Mouse (Mus musculus): ENCODE data around the gene Brip1. TPM values are rescaled to one million over a fixed set of nuclear protein-coding genes. Genes with fewer than 3 reads are reported as not detected.
A peak's percentile ranks its signal among the peaks of the same experiment; 100 is the strongest.

The Brip1 gene
- total RNA-seq, 2 experiments from 2014 or later = 1.7 to 2.5 TPM

DNA sequence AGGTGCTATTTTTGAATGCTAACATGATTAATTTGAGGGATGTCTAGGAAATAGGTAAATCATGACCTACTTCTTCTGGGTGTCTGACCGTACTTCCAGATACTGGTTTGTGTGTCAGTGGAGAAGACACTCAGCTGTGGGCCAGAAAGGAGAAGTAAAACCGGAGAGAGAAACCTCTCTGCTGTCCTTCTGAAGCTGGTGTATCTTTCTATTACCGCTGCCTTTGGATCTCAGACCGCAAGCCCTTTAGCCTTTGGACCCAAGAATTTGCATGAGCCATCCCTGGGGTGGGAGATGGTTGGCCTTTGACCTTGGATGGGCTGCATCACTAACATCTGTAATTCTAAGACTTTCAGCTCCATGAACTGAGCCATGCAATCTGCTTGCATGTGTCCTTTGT is 93.7 kb downstream of the Brip1 start:
- no peak for DNase-seq

DNA sequence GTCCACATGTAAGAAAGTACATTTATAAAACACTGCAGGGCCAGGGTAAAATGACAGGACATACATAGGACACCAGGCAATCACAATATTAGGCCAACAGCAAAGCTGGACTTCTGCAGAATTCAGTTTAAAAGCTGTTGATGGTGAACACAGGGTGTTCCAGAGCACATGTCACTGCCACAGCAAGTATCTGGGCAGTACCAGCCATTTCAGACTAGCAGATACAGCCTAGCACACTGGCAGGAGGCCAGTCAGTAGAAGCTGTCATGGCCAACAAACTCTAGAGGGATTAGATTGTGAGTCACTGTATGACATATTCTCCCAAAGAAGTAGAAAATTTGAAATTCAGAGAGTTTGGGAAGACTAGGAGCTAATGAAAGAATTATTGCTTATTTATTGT is 94.4 kb downstream of the Brip1 start:
- peak; percentile 11 for DNase-seq

DNA sequence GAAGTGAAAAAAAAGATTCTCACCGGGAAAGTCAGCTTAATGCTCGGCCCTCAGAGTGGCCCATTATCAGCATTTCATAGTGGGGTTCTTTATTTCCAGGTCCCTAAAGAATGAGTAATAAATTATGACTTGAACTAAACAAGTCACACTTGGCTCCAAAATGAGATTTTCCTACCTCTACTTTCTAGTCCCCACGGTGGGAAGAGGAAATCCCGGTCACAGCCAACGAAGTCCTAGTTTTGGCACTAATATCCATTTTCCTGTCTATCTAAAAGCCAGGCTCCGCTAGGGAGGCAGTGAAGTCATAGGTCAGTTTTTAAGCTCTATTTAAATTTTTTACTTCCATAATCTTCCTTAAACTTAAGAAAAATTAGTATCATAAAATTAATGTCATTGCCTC is 99.8 kb downstream of the Brip1 start:
- DNase-seq = no peak

DNA sequence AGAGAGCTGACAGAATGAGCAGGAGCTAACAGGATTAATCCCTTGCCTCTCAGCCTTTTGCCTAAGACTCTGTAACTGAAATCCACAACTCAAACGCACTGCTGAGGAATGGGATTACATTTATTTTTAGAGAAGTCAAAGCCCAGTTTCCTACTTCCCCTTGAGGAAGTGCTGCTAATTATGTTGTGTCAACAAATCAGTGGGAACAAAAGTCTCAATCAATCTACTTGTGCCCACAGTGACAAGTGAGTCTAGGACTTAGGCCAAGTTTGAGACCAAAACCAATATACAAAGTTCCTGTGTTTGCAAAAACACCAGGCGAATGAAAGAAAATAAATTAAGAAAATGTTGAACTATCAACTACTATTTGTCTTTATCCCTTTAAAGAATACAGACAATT is 101.7 kb downstream of the Brip1 start:
- no peak for DNase-seq

DNA sequence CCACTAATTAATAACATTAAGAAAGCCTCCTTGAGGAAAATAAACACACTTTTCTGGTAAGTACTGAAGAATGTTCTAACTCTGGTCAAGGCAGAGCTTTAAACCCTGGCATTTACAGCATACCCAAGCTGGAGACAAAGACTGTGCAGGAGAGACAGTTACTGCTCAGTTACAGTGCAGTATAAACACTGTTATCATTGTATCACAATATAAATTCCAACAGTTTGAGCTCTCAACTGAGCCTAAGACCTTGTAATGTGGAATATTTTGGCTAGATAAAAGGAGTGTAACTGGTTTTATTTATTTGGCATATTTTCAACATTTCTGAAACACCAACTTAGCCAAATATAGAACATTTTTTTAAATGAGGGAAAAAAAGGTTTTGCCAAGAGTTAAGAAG is 112.2 kb downstream of the Brip1 start:
- no peak for DNase-seq

DNA sequence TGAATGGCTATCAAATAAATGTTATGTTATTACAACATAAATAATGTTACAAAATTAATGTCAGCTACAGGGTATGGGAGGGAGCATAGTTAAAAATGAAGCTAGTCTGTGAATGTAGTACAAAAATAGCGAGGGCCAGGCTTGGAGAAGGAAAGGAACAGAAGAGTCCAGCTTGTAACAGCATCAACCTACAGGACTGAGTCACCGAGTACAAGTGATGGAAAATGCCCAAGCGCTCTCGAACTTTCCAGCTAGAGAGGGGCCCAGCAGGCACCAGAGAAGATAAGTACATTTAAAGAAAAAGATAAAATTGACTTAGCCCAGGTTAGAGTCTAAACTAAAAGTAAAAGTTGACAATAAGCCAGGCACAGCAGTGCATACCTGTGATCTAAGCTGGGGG is 116.5 kb downstream of the Brip1 start:
- DNase-seq = no peak

DNA sequence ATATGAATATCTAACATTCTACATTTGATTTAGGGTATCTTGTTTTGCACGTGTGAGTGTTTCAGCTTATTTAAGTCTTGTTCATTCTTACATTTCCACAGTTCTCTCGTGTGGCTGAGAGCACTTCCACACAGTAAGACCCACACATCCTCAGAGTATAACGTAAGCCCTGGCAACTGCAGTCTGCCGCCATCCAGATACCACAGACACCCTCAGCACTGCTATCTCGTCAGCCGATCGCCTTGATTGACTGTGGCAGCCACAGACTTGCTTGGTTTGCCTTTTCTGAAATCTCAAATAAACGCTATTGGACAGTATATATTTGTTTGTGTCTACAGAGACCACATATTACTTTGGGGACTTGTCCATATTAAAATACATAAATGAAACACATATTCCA is 123.0 kb downstream of the Brip1 start:
- no peak for DNase-seq

DNA sequence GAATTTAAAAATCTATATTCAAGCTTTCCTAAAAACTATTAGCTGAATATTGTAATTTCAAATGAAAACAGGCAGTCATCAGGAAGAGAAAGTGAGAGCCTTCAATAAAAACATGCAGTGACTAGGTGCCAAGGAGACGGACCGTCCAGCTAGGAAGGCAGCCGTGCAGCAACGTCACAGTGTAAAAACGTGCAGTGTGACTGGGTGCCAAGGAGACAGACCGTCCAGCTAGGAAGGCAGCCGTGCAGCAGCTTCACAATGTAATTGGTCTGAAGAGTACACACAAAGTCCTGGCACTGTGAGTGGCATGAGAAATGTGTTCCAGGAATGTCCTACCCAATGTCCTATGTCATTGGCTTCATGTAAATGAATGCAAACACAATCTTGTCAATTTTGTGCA is 124.0 kb downstream of the Brip1 start:
- DNase-seq = no peak

DNA sequence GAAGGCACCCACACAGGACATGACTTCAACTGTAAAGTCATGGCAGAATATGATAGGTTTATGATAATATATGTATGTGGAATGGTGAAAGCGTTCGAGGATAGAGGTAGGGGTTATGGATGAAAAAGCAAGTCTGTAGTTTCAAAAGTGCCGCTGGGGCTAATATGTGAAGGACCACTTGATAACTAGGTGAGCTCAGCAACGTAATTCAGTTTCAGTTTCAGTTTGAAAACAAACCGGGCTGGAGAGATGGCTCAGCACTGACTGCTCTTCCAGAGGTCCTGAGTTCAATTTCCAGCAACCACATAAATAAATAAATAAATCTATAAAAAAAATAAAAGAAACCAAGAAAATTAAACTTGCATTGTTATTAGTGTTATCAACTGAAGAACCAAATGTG is 124.6 kb downstream of the Brip1 start:
- DNase-seq = no peak

DNA sequence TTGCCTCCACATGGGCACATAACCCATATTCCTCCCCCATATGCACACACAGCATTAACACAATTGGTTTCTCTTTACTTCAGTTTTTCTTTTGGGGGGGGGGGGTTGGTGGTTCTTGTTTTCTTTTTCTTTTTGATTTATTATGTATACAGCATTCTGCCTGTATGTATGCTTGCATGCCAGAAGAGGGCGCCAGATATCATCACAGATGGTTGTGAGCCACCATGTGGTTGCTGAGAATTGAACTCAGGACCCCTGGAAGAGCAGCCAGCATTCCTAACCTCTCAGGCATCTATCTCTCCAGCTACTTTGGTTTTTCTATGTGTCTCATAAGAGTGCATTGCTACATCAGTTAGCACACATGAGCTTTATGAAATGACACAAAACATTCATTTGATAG is 125.6 kb downstream of the Brip1 start:
- DNase-seq = no peak

DNA sequence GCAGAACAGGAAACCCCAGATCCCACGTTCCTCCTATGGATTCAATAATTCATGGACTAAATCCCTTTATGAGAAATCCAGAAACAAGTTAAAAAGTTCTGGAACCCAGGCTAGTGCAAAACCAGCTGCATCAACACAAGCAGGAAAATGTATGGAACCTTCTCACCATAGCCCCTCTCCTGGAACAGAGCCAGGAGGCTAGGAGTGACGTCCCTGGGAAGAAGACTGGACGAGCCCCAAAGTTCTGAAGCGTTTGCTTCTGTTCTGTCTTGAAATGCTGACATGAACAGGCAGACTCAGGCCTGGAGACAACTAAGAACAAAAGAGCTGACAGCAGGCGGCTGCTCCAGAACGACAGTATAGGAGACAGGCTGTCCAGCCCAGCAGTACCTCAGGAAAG is 132.3 kb downstream of the Brip1 start:
- DNase-seq = no peak

DNA sequence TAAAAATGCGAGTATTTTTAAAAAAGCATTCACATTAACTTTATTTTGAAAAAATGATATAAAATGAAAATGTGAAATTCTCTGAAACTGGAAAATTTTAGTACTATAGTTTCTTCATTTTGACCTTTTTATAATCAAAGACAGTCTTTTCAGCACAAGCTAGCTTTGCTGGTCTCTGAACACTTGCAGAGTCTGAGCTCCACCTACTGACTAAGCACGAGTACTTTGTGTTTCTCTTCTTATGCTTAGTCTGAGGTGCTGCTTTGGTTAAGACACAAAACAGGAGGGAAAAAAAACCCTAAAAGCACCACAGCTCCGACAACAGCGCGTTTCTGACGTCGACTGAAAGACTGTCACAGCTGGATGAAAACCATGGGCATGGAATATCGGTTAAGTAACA is 133.8 kb downstream of the Brip1 start:
- no peak for DNase-seq

DNA sequence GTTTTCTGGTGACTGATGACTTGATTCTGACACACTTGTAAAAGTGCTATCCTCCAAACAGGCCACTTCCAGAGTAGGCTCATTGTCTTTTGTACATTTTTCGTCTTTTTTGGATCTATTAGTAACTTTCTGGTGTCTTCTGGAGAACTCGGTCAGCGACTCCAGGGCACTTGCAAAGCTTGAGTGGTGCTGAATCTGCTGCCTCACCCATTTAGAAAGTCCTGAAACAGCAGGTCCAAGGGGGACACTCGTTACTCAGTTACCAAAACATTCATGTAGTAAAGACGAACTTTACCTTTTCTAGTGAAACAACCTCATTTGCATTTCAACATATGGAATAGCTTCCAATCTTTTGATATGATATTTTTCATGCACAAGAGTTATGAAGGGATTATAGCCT is 136.1 kb downstream of the Brip1 start:
- no peak for DNase-seq

DNA sequence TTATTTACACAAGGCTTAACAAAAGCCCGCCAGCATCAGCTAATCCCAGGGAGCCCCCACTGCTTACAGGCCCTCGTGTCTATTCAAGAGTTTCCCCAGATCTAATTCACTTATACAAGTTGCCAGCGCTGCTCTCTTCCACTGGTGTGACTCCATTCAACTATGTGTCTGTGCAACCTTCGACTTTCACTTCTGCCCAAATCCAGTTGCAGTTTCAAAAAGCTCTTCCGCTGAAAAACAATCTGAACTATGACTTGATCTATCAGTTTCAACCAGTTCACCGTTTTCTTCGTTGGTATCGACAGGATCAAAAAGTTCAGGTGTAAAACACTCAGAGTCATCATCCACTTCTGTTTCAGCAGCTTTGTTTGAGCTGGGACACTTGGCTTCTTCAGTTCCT is 139.8 kb downstream of the Brip1 start:
- no peak for DNase-seq

DNA sequence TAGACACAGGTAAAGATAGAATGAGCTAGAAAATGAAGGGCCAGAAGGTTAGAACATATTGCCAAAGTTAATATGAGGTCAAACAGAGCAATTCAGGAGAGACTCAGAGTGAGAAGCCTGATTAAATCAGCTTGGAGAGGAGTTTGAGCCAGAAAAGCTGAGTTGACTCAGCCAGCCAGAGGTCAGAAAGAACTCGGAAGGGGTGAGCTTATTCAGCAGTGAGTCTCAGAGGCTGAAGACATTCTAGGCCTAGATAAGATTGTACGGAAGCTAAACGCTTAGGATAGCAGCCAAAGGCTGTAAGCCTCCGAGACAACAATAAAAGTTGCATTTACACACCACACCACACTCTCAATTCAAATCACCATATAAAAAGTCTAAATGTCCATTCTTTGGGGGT is 141.9 kb downstream of the Brip1 start:
- DNase-seq = no peak

DNA sequence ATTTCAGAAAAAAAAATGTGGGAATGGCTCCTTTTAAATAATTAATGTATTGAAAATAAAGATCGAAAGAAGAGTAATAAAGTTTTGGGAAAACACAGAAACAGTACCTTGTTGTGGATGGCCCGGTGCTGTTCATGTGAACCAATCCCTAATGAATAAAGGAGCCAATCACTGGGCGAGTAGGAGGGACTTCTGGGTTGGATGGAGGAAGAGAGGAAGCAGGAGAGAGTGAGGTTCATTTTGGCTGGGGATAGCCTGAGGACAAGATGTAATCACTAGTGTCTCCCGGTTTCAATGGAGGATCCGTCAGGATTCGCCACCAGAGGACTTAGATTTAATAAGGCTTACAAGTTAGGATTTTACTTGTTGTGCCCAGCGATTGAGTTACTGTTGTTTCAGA is 145.2 kb downstream of the Brip1 start:
- no peak for DNase-seq

DNA sequence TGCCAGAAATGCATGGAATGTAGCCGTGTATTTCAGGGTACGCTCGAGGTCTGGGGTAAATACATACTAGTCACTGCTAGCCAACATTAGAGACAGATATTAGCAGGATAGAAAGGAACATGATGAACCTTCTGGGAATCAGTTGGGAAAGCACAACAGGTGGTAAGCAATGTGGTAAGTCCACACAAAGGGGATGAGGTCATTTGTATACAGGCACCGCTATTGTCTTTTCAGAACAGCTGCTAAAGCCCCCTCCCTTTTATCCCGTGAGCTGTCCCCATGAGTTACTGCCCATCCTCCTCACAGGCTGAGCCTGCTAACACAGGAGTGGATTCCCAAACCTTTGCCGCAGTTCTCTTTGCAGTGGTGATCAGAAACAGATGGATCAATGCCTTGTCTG is 149.6 kb downstream of the Brip1 start:
- no peak for DNase-seq

DNA sequence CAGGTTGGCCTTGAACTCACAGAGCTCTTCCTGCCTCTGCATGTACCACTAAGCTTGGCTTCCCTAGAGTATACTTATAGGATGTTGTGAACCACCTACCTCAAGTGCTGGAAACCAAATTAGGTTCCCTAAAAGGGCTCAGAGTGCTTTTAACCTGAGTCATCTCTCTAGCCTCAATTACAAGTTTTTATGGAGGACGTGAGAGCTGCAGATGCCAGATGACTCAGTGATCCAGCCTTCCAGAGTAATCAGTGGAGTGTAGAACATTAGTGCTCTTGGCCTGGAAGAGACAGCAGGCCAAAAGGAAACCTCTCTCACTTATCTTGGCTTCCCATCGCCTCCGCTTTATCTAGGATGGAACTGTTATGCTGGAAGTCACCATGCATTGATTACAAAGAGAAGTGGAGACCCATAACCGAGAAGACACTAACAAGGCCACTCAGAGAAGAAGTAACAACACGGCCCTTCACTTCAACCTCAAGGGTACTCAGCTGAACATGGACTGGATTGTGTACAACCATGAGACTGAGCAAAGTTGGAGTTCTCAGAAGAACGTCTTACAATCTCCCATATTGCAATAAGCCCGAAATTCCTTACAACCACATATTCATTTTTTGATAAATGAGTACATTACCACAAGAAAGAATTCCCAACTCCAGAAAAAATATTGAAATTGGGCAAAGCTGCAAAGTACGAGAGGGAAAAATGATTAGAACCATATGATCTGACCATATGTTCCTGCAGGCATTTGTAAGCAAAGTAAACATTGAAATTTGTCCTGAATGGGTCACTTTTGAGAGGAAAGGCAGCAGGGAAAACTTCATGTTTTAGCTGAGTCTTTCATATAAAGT is 150.3 kb downstream of the Brip1 start:
- DNase-seq = no peak

DNA sequence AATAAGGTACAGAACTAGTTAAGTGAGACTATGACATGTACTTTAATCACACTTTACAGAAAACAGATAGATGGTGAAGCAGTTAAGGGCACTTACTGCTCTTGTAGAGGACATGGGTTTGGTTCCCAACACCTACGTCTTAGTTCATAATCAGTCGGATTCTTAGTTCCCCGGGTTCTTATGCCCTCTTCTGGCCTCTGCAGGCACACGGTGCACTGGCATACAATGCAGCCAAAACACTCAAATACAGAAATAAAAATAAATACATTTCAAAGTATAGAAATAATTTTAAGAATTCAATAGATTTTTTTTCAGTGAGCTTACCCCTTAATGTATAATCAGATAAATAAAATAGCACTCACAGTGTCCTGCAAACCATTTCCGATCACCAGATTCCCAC is 161.0 kb downstream of the Brip1 start:
- no peak for DNase-seq

DNA sequence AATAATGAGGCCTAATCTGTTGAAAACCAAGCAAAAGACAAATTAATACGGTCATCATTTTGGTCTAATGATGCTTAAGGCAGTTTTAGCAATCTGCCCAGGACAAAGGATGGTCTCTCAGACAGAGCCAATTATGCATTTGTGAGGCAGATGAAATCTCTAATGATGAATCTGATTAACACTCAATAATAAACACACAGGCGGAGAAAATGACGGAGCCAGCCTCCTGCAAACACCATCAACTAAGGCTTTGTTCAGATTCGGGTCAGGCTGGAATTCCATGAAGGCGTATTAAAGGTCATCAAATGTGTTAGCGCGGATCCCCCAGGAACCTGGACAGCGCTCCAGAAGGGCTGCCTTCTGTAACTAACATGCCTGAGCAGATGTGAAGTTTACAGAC is 161.6 kb downstream of the Brip1 start:
- DNase-seq = no peak

DNA sequence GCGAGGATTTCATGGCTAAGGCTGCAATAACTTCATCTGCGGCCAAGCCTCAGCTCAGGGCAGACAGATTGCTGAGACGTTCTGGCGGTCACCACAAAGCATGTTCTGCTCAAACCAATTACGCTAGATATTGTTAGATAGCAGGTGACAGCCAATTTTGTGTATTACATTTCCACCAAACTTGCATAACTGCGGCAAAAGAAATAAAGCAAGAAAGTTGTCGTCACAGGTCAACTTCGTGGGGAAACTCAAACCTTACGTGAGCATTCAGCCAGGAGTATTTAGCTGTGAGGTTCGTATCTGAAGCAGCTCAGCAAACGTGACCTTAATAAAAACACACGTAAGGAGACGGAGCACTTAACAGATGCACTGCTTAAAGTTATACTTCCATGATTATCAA is 162.3 kb downstream of the Brip1 start:
- no peak for DNase-seq

DNA sequence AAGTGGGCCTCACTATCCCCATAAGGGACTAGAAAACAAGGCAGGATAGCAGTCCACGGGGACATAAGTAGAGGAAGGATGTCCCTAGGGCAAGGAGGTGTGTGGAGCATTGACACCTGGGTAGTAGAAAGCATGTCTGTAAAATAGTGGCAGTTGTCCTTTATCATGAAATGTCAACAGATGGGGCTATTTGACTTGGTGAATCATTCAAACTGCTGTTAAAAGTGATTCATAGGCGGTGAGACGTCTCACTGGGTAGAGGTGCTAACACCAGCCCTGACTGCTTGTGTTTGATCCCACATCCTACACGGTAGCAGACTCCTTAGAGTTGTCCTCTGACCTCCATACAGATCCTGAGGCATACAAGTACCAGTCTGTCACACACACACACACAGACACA is 168.1 kb downstream of the Brip1 start:
- no peak for DNase-seq

DNA sequence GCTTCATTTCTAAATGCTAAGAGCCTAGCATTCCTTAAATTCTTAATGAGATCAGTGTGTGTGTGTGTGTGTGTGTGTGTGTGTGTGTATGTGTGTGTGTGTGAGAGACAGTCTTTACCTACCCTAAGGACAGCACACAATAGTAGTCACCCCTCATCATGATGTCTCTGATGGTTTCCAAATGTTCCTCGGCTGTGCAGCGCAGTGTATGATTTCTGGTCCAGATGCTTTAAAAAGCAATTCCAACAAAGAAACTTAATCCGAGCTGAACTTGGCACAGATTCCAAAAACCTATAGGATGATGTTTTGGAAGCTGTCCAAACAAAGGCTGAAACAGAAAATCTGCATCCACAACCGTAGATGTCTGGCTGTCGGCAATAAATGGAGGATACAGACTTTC is 173.0 kb downstream of the Brip1 start:
- DNase-seq = no peak

DNA sequence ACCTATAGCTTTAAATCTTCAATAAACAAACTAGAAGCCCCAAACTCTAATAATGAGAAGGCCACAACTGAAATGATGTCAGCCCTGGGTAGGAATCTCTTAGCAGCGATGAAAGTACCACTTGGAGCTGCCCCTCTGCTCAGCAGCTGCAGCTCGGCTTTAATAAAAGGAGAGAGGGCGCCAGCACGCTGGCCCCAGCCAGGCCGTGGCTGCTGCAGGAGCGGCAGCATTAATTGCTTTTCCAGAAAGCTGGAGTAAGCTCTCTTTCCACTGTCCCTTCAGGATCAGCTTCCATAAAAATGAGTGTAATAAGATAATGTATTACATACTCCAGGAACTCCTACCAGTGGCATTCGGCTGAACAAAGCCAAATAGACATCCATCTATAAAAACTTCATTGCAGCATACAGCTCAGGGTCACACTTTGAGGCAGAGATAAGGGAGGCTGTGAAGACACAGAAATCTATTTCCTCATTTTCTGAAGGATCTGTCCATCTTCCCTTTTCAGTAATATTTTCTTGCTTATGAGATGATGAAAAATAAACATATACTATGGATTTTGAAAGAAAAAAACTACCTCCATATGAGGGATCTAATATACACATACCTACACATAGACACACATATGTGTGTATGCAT is 174.3 kb downstream of the Brip1 start:
- peak; percentile 22 for DNase-seq

All from gastrocnemius, postnatal 10 days (tissue).